Mouse (Mus musculus) left cerebral cortex, adult 2 months (tissue): Measurements from ENCODE around the gene Card14. TPM values are rescaled to one million over a fixed set of nuclear protein-coding genes. Genes with fewer than 3 reads are reported as not detected.

Experiments
- DNase-seq, 2 experiments: peaks; one replicate each; pipeline ENCODE4 v3.0.0; 2021 to 2022; ENCODE audit warnings: low spot score in 2 of 2, mixed read lengths in 1 of 2; ENCODE audit errors: extremely low spot score in 1 of 2
- H3K27ac ChIP-seq: fragments of 200-600 bp; 2 replicates; pipeline ENCODE4 v1.8.1; 2022
- H3K4me3 ChIP-seq: fragments of 200-600 bp; 2 replicates; pipeline ENCODE4 v1.8.1; 2022
- CTCF ChIP-seq: fragments of 200-600 bp; IDR thresholded peaks from 2 replicates; pipeline ENCODE4 v1.8.1; 2022; ENCODE audit warnings: antibody characterized with exemption, mild to moderate bottlenecking, moderate library complexity
- intact Hi-C: fragments of 180-260 bp; cut with DNase I; formaldehyde crosslinking; loops from one replicate; pipeline ENCODE4 v1.15.1; 2025
- total RNA-seq, 2 experiments: library from RNA; stranded (reverse); gene quantifications; 2 replicates each; pipeline ENCODE4 v1.2.3; 2021

The Card14 gene
- total RNA-seq, 2 experiments from 2014 or later: 0.19 to 0.27 TPM

DNA sequence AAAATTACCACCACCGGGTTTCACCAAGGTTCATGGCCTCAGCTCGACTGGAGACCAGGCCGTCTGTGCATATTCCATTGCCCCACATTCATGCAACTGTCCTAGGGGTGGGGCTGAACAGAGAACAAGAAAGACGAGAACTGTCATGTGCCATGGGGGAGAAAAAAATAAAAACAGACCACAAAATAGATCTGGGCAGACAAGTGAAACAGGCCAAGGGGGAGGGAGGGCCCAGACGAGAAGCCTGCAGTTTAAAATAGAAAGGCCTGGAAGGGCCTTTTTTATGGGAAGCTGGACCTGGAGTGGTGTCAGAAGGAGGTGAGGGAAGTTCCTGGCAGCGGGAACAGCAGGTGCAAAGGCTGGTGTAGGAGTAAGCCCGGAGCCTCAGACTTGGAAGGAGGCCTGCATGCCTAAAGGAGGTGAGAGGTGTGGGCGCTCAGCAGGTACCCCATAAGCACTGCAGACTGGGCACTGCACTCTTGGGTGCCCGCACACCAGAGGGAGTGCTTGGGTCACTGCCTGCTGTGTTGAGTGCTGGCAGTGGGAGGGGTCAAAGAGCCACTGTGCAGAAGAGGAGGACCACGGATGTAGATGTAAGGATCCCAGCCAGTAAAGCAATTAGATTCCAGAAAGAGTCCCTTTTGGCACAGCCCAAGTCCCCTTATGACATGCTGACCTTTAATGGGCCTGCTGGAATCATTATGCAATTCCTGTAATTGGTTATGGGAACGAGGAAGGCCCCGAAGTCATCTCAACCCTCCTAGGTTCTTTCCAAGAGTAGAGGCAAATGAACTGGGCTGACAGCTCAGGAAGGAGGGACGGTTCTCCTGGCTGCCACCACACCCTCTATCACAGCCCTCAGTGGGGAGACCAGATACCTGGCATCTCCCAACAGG is 558 bp upstream of the Card14 start:
- H3K4me3 ChIP-seq: no peak overlapping the region
- intact Hi-C loops: loop anchor here (5.0 to 10.0 kb wide), 2 partner anchors 130 to 598 kb away; no protein-coding TSS in a partner anchor
- no peak overlapping the region for H3K27ac ChIP-seq
- no peak for TF ChIP-seq CTCF
- DNase-seq: no peak

DNA sequence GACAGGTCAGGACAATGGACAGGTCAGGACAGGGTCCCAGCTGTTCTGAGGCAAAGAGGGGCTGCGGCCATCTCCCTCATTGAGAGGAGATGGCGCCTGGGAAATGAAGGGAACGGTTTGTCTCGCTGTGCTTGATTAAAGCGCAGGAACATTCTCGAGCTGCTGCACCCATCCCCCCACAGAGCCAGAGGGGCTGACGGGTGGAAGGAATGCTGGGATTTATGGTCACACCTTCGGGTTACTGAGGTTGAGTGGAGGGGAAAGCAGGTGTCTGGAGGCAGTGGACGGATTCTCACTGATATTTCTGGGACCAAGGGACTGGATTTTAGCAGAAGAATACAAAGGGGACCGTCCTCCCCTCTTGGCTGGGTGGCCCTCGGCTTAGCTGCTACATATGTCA is 348 bp downstream of the Card14 start:
- H3K27ac ChIP-seq: no peak overlapping the region
- intact Hi-C loops: loop anchor here (5.0 to 10.0 kb wide), 2 partner anchors 129 to 597 kb away; no protein-coding TSS in a partner anchor
- no peak for TF ChIP-seq CTCF
- no peak for DNase-seq
- no peak overlapping the region for H3K4me3 ChIP-seq

DNA sequence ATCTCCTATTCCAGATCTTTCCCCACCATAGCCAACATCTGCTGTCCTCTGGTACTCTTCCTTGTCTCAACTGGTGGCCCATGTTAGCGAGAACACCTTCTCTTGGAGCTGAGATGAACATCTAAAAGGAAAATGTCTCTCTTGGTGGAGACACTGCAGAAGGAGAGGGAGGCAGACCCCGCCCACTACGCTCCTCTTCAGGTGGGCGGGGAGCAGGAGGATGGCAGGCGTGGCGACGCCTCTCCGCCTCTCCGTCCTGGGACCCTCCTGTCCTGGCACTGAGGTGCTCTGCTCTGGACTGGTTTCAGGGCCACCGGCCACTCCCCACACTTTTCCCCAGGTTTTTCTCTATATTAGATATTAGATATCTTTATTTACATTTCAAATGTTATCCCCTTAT is 3.1 kb downstream of the Card14 start:
- no peak overlapping the region for H3K4me3 ChIP-seq
- DNase-seq: no peak
- no peak overlapping the region for H3K27ac ChIP-seq
- intact Hi-C loops: no loop called here
- no peak for TF ChIP-seq CTCF

DNA sequence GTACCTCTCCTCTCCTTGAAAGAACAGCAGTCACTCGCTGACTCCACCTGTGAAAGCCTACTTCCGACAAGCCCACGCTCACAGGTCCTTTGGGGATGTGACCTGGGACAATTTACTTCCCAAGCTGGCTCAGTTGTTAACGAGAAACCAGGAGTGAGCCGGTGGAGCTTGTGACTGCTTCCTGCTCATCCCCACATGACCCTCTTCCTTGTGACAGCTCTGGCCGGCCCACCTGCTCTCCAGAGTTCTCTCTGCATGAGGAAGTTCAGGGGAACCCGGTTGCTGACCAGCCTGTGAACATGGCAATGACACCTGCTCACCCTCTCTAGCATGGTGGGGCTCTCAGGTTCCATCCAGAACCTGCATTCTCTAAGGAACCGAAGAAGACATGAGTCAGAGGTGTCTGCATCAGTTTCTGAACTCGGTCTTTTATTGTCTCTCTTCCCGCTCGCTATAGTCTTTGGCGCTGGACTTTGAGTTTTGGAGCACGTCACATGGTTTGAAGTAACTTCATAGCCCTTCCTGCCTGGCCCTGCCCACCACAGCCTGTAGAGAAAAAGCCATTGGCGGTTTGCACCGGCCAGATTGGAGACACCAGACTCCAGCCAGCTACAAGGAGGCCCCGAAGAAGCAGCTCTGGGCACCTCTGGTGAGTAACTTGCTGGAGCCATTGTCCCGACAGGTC is 6.8 kb downstream of the Card14 start:
- intact Hi-C loops: no loop called here
- Histone ChIP-seq H3K27ac (no peak overlapping the region), H3K4me3 (no peak overlapping the region)
- no peak for DNase-seq
- no peak for TF ChIP-seq CTCF

DNA sequence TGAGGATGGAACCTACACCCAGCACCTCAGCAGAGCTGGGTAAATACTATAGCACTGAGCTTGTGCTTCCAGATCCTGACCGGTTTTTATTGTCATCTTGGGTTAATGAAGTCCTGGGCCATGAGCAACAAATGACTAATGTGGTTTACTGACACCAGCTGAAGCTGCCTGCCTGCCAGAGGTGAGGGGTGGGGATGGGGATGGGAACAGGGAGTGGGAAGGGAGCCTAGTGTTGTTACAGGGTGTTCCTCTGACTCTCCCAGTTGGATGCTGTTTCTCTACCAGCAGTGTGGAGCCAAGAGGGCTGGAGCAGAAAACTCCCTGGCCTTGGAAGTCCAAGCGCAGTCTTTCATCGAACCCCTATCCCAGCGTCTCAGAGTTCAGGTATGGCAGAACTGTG is 9.2 kb downstream of the Card14 start:
- Histone ChIP-seq H3K27ac (no peak overlapping the region), H3K4me3 (no peak overlapping the region)
- no peak for TF ChIP-seq CTCF
- intact Hi-C loops: no loop called here
- no peak for DNase-seq

DNA sequence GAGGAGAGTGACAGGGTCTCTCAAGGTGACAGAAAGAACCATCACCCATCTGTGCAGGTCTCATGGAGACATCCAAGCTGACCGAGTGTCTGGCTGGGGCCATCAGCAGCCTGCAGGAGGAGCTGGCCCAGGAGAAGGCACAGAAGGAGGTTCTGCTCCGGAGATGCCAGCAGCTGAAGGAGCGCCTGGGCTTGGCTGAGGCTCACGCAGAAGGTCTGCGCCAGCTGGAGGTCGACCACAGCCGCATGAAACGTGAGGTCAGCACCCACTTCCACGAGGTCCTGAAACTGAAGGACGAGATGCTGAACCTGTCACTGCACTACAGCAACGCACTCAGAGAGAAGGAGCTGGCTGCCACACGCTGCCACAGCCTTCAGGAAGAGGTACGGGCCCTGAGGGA is 15.0 kb downstream of the Card14 start:
- no peak for TF ChIP-seq CTCF
- intact Hi-C loops: loop anchor here (10.0 kb wide), 1 partner anchor 252 kb away; no protein-coding TSS in a partner anchor

DNA sequence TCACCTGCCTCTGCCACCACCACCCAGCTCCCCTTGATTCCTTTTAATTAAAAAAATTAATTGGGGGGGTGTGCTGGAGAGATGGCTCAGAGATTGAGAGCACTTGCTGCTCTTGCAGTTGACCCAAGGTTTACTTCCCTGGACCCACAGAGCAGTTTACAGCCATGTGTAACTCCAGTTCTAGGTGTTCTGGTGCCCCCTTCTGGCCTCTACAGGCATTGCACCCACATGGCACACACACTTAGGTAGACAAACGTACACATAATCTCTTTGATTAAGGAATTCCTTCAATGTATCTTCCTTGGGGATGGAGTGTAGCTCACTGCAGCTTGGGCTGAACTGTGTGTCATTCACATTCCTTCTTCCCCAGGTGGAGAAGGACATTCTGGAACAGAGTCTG is 17.5 kb downstream of the Card14 start:
- DNase-seq: no peak
- TF ChIP-seq CTCF: peak; percentile 10
- Histone ChIP-seq H3K4me3 (no peak overlapping the region), H3K27ac (no peak overlapping the region)
- intact Hi-C loops: loop anchor here (10.0 kb wide), 1 partner anchor 250 kb away; no protein-coding TSS in a partner anchor

More for the DNA sequence above, 15.0 kb downstream of the Card14 start:
- Histone ChIP-seq H3K4me3 (no peak overlapping the region), H3K27ac (no peak overlapping the region)
- DNase-seq: no peak

DNA sequence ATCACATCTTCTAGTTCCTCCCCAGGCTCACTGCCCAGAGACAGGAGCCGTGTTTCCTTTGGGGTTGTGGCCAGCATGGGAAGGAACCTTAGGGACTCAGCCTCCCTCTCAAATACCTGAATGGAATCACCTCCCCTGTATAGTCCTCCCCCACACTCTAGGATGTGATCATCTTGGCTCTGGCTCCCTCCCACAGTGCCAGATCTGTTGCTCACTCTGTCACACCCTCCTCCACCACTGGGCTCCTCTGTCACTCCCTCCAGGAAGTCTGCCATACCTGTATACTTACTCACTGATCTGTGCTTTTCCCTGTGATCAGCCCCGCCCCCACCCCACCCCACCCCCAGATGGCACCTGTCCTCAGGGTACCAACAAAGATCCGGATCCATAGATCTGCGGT is 23.0 kb downstream of the Card14 start:
- Histone ChIP-seq H3K4me3 (no peak overlapping the region), H3K27ac (no peak overlapping the region)
- no peak for TF ChIP-seq CTCF
- intact Hi-C loops: no loop called here
- peak in 1 of 2 experiments; percentile 19 for DNase-seq

DNA sequence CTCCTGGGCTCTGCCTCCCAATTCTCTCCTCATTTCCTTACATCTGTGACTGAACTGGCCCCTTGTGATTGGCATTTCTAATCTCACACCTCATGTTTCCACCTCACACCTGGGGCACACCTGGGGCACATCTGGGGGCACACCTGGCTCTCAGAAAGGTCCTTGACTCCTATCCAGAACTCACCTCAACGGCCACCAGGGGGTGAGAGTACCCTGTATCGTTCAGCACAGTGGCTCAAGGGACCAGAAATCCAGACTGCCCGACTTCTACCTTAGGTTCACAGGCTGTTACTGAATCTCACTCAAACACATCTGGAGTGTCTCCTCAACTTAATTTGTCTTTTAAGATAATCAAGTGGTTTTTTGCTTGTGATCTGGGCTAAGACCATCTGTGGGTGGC is 24.4 kb downstream of the Card14 start:
- H3K27ac ChIP-seq: no peak overlapping the region
- DNase-seq: no peak
- H3K4me3 ChIP-seq: no peak overlapping the region
- intact Hi-C loops: no loop called here
- TF ChIP-seq CTCF: no peak; the same call in 1 of the 2 replicates

DNA sequence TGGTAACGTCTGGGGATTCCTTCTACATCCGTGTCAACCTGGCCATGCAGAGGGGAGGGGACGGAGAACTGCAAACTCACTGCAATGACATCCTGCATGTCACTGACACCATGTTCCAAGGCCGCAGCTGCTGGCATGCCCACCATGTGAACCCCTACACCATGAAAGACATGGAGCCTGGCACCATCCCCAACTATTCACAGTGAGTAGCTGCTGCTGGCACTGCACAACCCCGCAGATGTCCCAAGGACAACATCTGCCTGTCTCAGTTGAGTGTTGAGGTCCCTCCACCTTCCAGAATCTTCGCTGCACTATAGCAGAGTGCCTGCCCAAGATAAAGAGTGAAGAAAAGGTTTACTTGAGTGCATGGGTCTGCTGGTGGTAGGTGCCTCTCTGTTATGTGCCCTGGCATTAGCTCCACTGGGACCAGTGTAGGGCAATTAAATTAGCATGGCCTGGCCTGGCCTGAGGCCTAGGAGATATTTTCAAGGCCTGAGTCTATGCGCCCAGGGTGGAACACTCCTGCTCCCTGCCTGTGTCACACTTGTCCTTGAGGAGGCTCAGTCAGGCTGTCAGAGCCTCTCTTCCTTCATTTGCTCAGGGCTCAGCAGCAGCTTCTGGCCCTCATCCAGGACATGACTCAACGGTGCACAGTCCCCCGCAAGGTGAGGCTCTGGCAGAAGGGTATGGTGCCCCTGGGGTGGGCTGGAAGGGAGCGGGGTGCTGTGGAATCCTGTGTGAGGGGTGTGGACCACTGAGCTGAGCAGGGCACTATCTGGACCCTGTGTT is 30.9 kb downstream of the Card14 start:
- no peak for TF ChIP-seq CTCF
- H3K4me3 ChIP-seq: no peak overlapping the region

DNA sequence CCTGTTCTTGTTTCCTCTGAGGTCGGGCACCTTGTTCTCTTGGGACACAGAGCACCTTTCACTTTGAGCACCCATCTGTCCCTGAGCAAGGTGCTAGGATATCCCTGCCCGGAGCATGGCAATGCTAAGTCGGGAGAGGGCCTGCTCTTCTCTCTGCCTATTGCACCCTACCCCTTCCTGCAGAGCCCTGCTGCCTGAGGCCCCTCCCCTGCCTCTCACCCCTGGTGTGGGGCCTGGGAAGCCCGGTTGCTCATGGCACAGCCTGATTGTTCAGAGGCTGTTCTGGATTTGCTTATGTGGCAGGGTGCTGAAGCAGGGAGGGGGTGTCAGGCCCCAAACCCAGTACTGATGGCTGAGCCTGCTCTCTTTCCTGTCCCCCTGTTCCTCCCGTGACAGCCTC is 31.6 kb downstream of the Card14 start:
- intact Hi-C loops: no loop called here
- H3K27ac ChIP-seq: no peak overlapping the region
- H3K4me3 ChIP-seq: no peak overlapping the region
- TF ChIP-seq CTCF: no peak
- DNase-seq: no peak

More for the DNA sequence above, 30.9 kb downstream of the Card14 start:
- intact Hi-C loops: no loop called here
- H3K27ac ChIP-seq: no peak overlapping the region
- DNase-seq: no peak
